Mouse (Mus musculus): ENCODE data around the gene Trim2. TPM values are rescaled to one million over a fixed set of nuclear protein-coding genes. Genes with fewer than 3 reads are reported as not detected.
A peak's percentile ranks its signal among the peaks of the same experiment; 100 is the strongest.

Gene Trim2
- polyA plus RNA-seq, 1 experiment: 118 TPM

DNA sequence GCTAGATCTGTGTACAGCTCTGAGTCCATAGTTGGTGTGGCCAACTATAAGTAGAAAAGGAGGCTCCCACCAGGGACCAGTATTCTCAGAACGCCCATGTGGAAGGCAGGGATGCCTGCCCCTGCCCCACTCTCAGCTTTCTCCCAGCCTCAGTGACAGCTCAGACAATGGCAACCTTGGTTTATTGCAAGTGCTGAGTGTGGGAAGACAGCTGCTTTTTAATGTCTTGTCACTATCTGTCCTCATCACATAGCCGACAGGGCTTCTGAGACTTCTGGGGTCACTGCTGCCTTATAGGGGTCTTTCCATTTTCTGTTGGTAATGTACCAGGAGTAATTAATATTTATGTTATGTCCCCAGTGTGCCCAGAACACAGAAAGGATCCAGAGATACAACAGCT lies 42.3 kb downstream of the Trim2 start:
- peak; percentile 37 for DNase-seq (ENCODE audit: low read depth)
- TF ChIP-seq POLR2A (IDR thresholded peaks at IDR 0.05; ENCODE audit: borderline replicate concordance, extremely low read depth, insufficient read depth, insufficient read length, poor library complexity, severe bottlenecking) (no peak), CTCF (IDR thresholded peaks at IDR 0.05; ENCODE audit: borderline replicate concordance, extremely low read depth, insufficient read depth, insufficient read length) (no peak)

DNA sequence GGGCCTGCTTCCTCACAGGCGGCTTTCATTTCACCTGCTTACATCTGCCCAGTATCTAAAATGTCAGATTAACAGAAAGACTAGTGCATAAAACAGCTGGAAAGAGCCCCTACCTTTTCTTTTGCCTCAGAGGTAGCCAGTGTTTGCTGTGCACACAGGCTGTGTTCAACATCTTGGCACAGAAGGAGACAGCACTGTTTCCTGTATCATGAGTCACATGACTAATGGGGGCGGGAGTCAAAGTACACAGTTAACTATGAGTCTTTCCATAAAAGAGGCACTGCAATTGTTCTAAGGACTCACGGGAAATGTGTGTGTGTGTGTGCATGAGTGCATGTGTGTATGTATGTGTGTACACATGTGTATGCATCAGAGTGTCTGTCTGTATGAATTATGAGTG lies 43.9 kb downstream of the Trim2 start:
- TF ChIP-seq POLR2A (IDR thresholded peaks at IDR 0.05; ENCODE audit: borderline replicate concordance, extremely low read depth, insufficient read depth, insufficient read length, poor library complexity, severe bottlenecking) (no peak), CTCF (IDR thresholded peaks at IDR 0.05; ENCODE audit: borderline replicate concordance, extremely low read depth, insufficient read depth, insufficient read length) (no peak)
- DNase-seq (ENCODE audit: low read depth): no peak

DNA sequence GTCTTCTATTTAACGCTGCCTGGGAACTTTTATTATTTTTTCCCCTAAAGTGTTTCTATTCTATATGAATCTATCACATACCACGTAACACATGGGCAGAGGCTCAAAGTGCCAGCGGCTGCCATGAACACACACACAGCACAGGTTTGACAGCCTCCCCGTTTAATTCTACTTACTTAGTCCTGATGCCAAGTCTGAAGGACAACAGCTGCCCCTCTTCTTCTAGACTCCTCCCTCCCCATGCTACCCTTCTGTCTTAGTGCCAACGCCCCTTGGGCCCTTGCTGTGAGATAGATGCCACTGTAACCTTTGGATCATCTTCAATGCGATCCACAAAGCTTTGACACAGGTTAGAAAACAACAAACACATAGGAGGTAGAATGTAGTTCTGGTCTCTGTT lies 44.8 kb downstream of the Trim2 start:
- no peak for TF ChIP-seq CTCF (IDR thresholded peaks at IDR 0.05; ENCODE audit: borderline replicate concordance, extremely low read depth, insufficient read depth, insufficient read length)
- TF ChIP-seq POLR2A (IDR thresholded peaks at IDR 0.05; ENCODE audit: borderline replicate concordance, extremely low read depth, insufficient read depth, insufficient read length, poor library complexity, severe bottlenecking): no peak
- peak; percentile 62 for DNase-seq (ENCODE audit: low read depth)

- DNase-seq (ENCODE audit: low read depth): peak; percentile 77
- TF ChIP-seq POLR2A (IDR thresholded peaks at IDR 0.05; ENCODE audit: borderline replicate concordance, extremely low read depth, insufficient read depth, insufficient read length, poor library complexity, severe bottlenecking) (no peak), CTCF (IDR thresholded peaks at IDR 0.05; ENCODE audit: borderline replicate concordance, extremely low read depth, insufficient read depth, insufficient read length) (no peak)
These were observed 45.8 kb downstream of the Trim2 start for GRCm38 (mm10) chr3:84260837-84261236.

GRCm38 (mm10) chr3:84260024-84260535 lies 46.6 kb downstream of the Trim2 start:
- DNase-seq (ENCODE audit: low read depth): peak; percentile 71
- TF ChIP-seq POLR2A (IDR thresholded peaks at IDR 0.05; ENCODE audit: borderline replicate concordance, extremely low read depth, insufficient read depth, insufficient read length, poor library complexity, severe bottlenecking) (no peak), CTCF (IDR thresholded peaks at IDR 0.05; ENCODE audit: borderline replicate concordance, extremely low read depth, insufficient read depth, insufficient read length) (no peak)

GRCm38 (mm10) chr3:84259281-84260023 lies 47.2 kb downstream of the Trim2 start:
- peak; percentile 82 for DNase-seq (ENCODE audit: low read depth)
- no peak for TF ChIP-seq CTCF (IDR thresholded peaks at IDR 0.05; ENCODE audit: borderline replicate concordance, extremely low read depth, insufficient read depth, insufficient read length)
- TF ChIP-seq POLR2A (IDR thresholded peaks at IDR 0.05; ENCODE audit: borderline replicate concordance, extremely low read depth, insufficient read depth, insufficient read length, poor library complexity, severe bottlenecking): peak; percentile 14; the same call in 1 of the 2 replicates

DNA sequence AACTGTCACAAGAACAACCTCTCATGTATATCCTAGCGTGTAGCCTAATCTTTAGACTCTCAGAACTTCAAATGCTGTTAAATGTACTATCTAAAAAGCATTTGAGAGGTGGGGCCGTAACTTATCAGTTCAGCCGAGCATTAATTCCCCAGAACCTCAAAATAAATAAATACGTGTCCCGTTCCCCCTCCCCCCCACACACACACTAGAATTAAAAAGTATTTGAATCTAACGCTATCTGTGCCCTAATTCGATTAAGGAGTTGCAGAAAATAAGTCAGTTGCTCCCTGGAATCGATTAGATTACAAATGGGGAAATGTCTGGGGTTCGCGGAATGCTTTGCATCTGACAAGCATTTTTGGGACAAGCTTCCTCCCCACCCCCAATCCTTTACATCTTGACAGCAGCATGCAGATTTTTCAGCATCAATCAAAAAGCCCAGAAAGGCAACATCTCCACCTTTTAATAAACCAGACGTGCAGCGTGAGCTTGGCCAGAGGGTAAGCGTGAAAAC lies 48.1 kb downstream of the Trim2 start:
- DNase-seq (ENCODE audit: low read depth): peak; percentile 61
- TF ChIP-seq CTCF (IDR thresholded peaks at IDR 0.05; ENCODE audit: borderline replicate concordance, extremely low read depth, insufficient read depth, insufficient read length): no peak
- no peak for TF ChIP-seq POLR2A (IDR thresholded peaks at IDR 0.05; ENCODE audit: borderline replicate concordance, extremely low read depth, insufficient read depth, insufficient read length, poor library complexity, severe bottlenecking)

GRCm38 (mm10) chr3:84257989-84258517 lies 48.6 kb downstream of the Trim2 start:
- peak; percentile 51 for DNase-seq (ENCODE audit: low read depth)
- TF ChIP-seq POLR2A (IDR thresholded peaks at IDR 0.05; ENCODE audit: borderline replicate concordance, extremely low read depth, insufficient read depth, insufficient read length, poor library complexity, severe bottlenecking) (no peak), CTCF (IDR thresholded peaks at IDR 0.05; ENCODE audit: borderline replicate concordance, extremely low read depth, insufficient read depth, insufficient read length) (no peak)

- DNase-seq (ENCODE audit: low read depth): no peak
- no peak for TF ChIP-seq POLR2A (IDR thresholded peaks at IDR 0.05; ENCODE audit: borderline replicate concordance, extremely low read depth, insufficient read depth, insufficient read length, poor library complexity, severe bottlenecking)
These were observed 52.2 kb downstream of the Trim2 start for GRCm38 (mm10) chr3:84254520-84254878.

DNA sequence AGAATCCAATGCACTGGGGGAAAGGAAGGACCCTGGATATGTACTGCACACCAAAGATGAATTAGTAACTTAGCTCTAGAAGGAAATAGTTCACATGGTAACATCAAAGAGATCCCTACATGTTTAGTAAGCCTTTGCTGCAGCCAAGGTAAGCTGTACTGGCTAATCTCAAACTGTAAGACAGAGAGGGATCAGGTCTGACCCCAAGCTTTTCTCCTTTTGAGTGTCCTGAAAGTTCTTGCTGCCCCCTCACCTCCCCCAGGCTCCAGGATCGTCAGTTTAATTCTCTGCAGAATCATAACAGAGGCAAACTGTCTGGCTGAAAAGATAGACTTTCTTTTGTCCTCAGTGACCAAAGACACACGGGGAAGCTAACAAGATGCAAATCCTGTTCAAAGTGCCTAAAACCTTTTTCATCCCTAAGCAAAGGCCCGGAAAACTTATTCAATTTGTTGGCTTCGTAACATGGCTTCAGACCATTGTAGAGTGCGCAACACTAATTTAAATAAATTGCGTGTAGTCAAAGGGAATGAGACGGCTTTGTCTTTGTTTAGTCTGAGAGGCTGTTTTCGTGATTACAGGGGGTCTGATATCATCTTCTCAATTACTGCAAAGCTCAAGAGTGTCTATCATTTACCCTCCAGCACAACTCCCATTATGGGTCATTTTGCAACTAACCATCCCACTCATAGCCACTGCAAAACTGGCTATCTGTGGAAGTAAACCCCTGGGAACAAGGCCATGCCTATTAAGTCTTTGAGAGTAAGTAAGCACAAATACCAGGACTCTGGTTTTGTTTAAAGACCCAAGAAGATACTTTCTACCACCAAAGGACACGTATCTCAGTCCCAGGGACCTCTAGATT lies 52.8 kb downstream of the Trim2 start:
- peak; percentile 89 for DNase-seq (ENCODE audit: low read depth)

More for the DNA sequence above, 52.8 kb downstream of the Trim2 start:
- TF ChIP-seq POLR2A (IDR thresholded peaks at IDR 0.05; ENCODE audit: borderline replicate concordance, extremely low read depth, insufficient read depth, insufficient read length, poor library complexity, severe bottlenecking) (no peak), CTCF (IDR thresholded peaks at IDR 0.05; ENCODE audit: borderline replicate concordance, extremely low read depth, insufficient read depth, insufficient read length) (no peak)
